Mouse (Mus musculus): ENCODE data around the gene Nfib. TPM values are rescaled to one million over a fixed set of nuclear protein-coding genes. Genes with fewer than 3 reads are reported as not detected.
A peak's percentile ranks its signal among the peaks of the same experiment; 100 is the strongest.

Nfib gene
- polyA plus RNA-seq, 1 experiment from 2014 or later = 58.4 TPM

- H3K27me3 ChIP-seq = no peaks in the 10 kb centered on the region
- H3K9ac ChIP-seq (replicated peaks) = no peak overlapping the region
- peaks cover 40% of the 10 kb centered on the region for H3K4me1 ChIP-seq (replicated peaks)
- H3K9me3 ChIP-seq = no peaks in the 10 kb centered on the region
- no peak overlapping the region for H3K4me2 ChIP-seq (replicated peaks)
- ATAC-seq = no peak
- WGBS = 78% methylated on average over 12 of the region's 12 CpGs
- H3K4me3 ChIP-seq (replicated peaks) = no peak overlapping the region
- H3K36me3 ChIP-seq = no peaks in the 10 kb centered on the region
- peak overlapping the region; percentile 44; the same call in 1 of the 2 replicates for H3K27ac ChIP-seq
Measured at GRCm38 (mm10) chr4:82437533-82438318, 267.8 kb downstream of the Nfib start.

GRCm38 (mm10) chr4:82436656-82437055 is 268.9 kb downstream of the Nfib start:
- Histone ChIP-seq H3K4me3 (replicated peaks) (no peak overlapping the region), H3K36me3 (no peaks in the 10 kb centered on the region), H3K9me3 (no peaks in the 10 kb centered on the region), H3K4me1 (replicated peaks) (peaks cover 40% of the 10 kb centered on the region), H3K4me2 (replicated peaks) (no peak overlapping the region), H3K27ac (no peak overlapping the region), H3K9ac (replicated peaks) (no peak overlapping the region), H3K27me3 (no peaks in the 10 kb centered on the region)
- no peak for ATAC-seq
- WGBS = 88% methylated on average over 2 of the region's 2 CpGs

- Histone ChIP-seq H3K4me1 (replicated peaks) (peaks cover 40% of the 10 kb centered on the region), H3K27ac (no peak overlapping the region), H3K9me3 (no peaks in the 10 kb centered on the region), H3K4me2 (replicated peaks) (no peak overlapping the region), H3K36me3 (no peaks in the 10 kb centered on the region), H3K4me3 (replicated peaks) (no peak overlapping the region), H3K9ac (replicated peaks) (no peak overlapping the region), H3K27me3 (no peaks in the 10 kb centered on the region)
- WGBS = 47% methylated on average over 5 of the region's 5 CpGs
- ATAC-seq = 0 out of 2 replicates have a peak, but pooled peaks have one; percentile 28
Measured at GRCm38 (mm10) chr4:82435716-82436115, 269.8 kb downstream of the Nfib start.

GRCm38 (mm10) chr4:82433926-82434705 is 271.4 kb downstream of the Nfib start:
- 66% methylated on average over 13 of the region's 13 CpGs for WGBS
- Histone ChIP-seq H3K4me1 (replicated peaks) (peaks cover 44% of the 10 kb centered on the region), H3K9me3 (no peaks in the 10 kb centered on the region), H3K4me2 (replicated peaks) (no peak overlapping the region), H3K4me3 (replicated peaks) (no peak overlapping the region), H3K9ac (replicated peaks) (no peak overlapping the region), H3K27me3 (no peaks in the 10 kb centered on the region), H3K36me3 (no peaks in the 10 kb centered on the region), H3K27ac (no peak overlapping the region)
- no peak for ATAC-seq

GRCm38 (mm10) chr4:82431831-82432230 is 273.7 kb downstream of the Nfib start:
- ATAC-seq = no peak
- Histone ChIP-seq H3K9me3 (no peaks in the 10 kb centered on the region), H3K27ac (no peak overlapping the region), H3K4me3 (replicated peaks) (no peak overlapping the region), H3K36me3 (no peaks in the 10 kb centered on the region), H3K4me2 (replicated peaks) (no peak overlapping the region), H3K9ac (replicated peaks) (no peak overlapping the region), H3K27me3 (no peaks in the 10 kb centered on the region), H3K4me1 (replicated peaks) (peaks cover 40% of the 10 kb centered on the region)
- 95% methylated on average over 8 of the region's 8 CpGs for WGBS

- Histone ChIP-seq H3K9me3 (no peaks in the 10 kb centered on the region), H3K9ac (replicated peaks) (no peak overlapping the region)
- ATAC-seq = no peak
Measured at GRCm38 (mm10) chr4:82430802-82431201, 274.7 kb downstream of the Nfib start.

GRCm38 (mm10) chr4:82426224-82426623 is 279.3 kb downstream of the Nfib start:
- Histone ChIP-seq H3K9me3 (no peaks in the 10 kb centered on the region), H3K4me2 (replicated peaks) (no peak overlapping the region), H3K27ac (no peak overlapping the region), H3K27me3 (no peaks in the 10 kb centered on the region), H3K36me3 (no peaks in the 10 kb centered on the region), H3K4me1 (replicated peaks) (peaks cover 19% of the 10 kb centered on the region), H3K4me3 (replicated peaks) (no peak overlapping the region), H3K9ac (replicated peaks) (no peak overlapping the region)
- ATAC-seq = no peak
- WGBS = over 99% methylated on average over 4 of the region's 4 CpGs

More at GRCm38 (mm10) chr4:82430802-82431201, 274.7 kb downstream of the Nfib start:
- H3K4me3 ChIP-seq (replicated peaks) = no peak overlapping the region
- peaks cover 34% of the 10 kb centered on the region for H3K4me1 ChIP-seq (replicated peaks)
- 50% methylated on average over 3 of the region's 3 CpGs for WGBS
- no peak overlapping the region for H3K27ac ChIP-seq
- no peaks in the 10 kb centered on the region for H3K27me3 ChIP-seq
- no peak overlapping the region for H3K4me2 ChIP-seq (replicated peaks)
- H3K36me3 ChIP-seq = no peaks in the 10 kb centered on the region

- 84% methylated on average over 4 of the region's 4 CpGs for WGBS
- Histone ChIP-seq H3K27me3 (no peaks in the 10 kb centered on the region), H3K9ac (replicated peaks) (no peak overlapping the region), H3K36me3 (no peaks in the 10 kb centered on the region), H3K4me1 (replicated peaks) (peaks cover 6% of the 10 kb centered on the region; the same call in 1 of the 2 replicates), H3K9me3 (no peaks in the 10 kb centered on the region), H3K4me3 (replicated peaks) (no peak overlapping the region), H3K27ac (no peak overlapping the region), H3K4me2 (replicated peaks) (no peak overlapping the region)
- no peak for ATAC-seq
Measured at GRCm38 (mm10) chr4:82418241-82418640, 287.3 kb downstream of the Nfib start.

- 72% methylated on average over 4 of the region's 4 CpGs for WGBS
- Histone ChIP-seq H3K27me3 (no peaks in the 10 kb centered on the region), H3K4me1 (replicated peaks) (peaks cover 11% of the 10 kb centered on the region; the same call in 1 of the 2 replicates), H3K27ac (no peak overlapping the region), H3K9ac (replicated peaks) (no peak overlapping the region), H3K36me3 (no peaks in the 10 kb centered on the region), H3K9me3 (no peaks in the 10 kb centered on the region), H3K4me3 (replicated peaks) (no peak overlapping the region), H3K4me2 (replicated peaks) (no peak overlapping the region)
- no peak for ATAC-seq
Measured at GRCm38 (mm10) chr4:82415817-82416216, 289.7 kb downstream of the Nfib start.

- WGBS = 88% methylated on average over 7 of the region's 7 CpGs
- H3K36me3 ChIP-seq = no peaks in the 10 kb centered on the region
- H3K4me1 ChIP-seq (replicated peaks) = peaks cover 27% of the 10 kb centered on the region
- no peak overlapping the region for H3K27ac ChIP-seq
- H3K27me3 ChIP-seq = no peaks in the 10 kb centered on the region
- H3K4me2 ChIP-seq (replicated peaks) = no peak overlapping the region
- H3K4me3 ChIP-seq (replicated peaks) = no peak overlapping the region
- H3K9ac ChIP-seq (replicated peaks) = no peak overlapping the region
- H3K9me3 ChIP-seq = no peaks in the 10 kb centered on the region
- ATAC-seq = no peak
Measured at GRCm38 (mm10) chr4:82412651-82413050, 292.9 kb downstream of the Nfib start.

GRCm38 (mm10) chr4:82411965-82412364 is 293.6 kb downstream of the Nfib start:
- Histone ChIP-seq H3K9ac (replicated peaks) (no peak overlapping the region), H3K27me3 (no peaks in the 10 kb centered on the region), H3K27ac (no peak overlapping the region), H3K36me3 (no peaks in the 10 kb centered on the region), H3K4me1 (replicated peaks) (peaks cover 27% of the 10 kb centered on the region), H3K9me3 (no peaks in the 10 kb centered on the region), H3K4me2 (replicated peaks) (no peak overlapping the region), H3K4me3 (replicated peaks) (no peak overlapping the region)
- ATAC-seq = no peak
- 70% methylated on average over 5 of the region's 5 CpGs for WGBS
